Mouse (Mus musculus): ENCODE results near the gene Fgfr2.

Gene Fgfr2

DNA sequence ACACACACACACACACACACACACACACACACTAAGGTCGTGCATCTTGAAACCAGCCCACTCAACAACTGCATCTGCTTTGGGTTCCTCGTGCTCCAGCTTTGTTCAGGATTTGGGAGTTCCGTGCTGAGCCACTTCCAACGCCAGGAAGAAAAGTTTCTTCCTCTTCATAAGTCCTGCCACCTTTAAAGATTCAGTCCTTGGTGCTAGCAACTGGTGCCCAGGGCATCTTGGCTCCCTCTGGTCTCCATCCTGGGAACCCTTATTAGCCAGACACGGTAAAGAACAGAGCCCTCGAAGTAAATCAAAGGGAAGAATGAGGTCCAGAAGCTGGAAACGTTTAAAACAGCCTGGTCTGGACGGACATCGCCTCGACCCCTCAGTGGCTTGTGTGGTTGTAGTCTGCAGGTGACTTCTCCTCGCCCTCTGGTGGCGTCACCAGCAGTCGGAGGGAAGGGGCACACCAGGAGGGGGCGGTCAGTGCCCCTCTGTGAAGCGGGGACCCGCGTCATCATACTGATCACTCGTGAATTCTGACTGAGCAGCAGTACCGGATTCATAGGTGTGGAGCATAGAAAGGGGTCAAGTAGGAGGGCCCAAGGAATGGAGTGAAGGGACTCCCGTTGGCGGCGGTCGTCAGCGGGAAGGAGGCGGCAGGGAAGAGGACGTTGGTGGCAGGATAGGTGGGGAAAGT lies 526.4 kb downstream of the Fgfr2 start:
- no peak for DNase-seq

DNA sequence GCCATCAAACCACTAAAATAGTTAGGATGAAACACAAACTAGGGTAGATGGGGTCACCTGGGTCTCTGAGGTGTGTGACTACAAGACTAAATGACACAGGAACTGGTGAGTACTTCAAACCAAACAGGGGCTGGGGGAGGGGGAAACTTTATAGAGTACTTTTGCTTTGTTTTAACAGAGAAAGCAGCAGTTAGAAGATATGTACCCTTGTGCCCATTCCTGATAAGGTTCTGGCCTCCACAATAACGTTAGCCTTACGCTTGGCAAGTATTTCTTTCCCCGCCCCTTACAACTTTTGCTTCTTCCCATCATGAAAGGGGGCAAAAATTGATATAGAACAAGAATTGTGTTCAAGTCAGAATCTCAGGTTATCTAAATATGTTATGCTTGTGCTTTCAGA lies 527.4 kb downstream of the Fgfr2 start:
- DNase-seq, result no peak

DNA sequence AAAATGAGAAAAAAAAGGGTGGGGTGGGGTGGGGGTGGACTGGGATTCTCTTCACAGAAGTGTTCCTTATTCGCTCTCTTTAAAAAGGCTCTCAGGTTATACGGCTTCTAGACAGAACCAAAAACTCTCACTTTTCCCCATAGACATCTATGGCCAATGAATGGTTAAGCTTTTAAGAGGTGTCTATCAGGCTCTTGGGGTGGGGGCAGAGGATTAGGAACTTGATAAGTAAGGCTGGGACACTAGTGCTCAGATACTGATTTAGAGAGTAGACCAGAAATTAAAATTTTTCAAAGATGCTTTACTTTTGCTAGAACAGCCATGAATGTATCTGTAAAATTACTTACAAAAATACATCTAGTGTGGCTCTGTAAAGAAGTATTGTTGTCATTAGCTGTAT lies 528.8 kb downstream of the Fgfr2 start:
- no peak for DNase-seq

DNA sequence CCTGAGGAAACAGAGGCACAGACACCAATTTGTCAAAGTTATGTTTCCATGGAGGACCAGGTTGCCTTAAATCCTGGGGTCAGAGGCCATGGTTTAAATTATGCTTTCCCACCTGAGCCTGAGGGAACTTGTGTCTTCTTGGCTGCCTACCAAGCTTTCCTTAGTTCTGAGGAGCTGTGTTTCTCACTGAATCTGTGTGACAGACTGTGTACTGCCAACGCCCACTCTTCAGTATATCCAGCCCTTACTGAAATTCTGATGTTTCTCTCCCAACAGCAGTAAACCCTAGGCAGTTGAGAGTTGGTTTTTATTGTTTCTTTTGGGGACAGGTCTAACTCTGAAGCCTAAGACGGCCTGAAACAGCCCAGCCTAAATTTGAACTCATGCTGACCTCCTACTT lies 529.4 kb downstream of the Fgfr2 start:
- DNase-seq, result no peak

DNA sequence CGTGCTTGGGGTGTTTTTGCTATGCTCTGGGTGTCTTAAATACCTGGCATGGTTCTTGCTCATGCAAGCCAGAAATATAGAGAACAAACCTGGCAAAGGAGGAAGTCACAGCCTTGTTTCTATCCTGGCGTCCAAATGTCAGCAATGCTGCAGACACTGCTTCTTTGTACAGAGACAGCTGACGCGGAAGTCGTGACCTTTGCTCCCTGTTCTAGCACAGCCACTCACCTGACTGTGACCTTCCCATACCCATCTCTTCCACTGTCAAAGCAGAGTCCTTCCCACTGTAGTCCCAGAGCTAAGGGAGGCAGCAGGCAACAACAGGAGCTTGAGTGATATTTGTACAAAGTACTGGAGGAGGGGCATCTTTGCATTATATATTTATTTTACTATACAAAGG lies 533.5 kb downstream of the Fgfr2 start:
- DNase-seq, result no peak

DNA sequence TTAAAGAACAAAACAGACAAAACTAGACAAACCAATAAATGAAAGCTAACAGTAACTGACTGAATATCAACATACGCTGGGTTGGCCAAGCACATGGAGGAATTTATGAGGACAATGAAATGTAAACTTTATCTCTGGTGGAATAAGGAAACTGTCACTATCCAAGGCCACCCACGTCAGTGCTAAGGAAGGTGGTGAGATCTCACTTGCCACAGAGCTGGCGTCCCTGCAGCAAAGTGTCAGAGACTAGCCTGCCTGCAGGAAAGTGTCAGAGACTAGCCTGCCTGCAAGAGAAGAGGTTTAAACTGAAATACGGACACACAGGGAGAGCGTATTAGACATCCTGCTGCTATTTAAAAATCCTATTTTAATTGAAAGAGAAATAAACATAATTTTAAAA lies 536.0 kb downstream of the Fgfr2 start:
- no peak for DNase-seq

DNA sequence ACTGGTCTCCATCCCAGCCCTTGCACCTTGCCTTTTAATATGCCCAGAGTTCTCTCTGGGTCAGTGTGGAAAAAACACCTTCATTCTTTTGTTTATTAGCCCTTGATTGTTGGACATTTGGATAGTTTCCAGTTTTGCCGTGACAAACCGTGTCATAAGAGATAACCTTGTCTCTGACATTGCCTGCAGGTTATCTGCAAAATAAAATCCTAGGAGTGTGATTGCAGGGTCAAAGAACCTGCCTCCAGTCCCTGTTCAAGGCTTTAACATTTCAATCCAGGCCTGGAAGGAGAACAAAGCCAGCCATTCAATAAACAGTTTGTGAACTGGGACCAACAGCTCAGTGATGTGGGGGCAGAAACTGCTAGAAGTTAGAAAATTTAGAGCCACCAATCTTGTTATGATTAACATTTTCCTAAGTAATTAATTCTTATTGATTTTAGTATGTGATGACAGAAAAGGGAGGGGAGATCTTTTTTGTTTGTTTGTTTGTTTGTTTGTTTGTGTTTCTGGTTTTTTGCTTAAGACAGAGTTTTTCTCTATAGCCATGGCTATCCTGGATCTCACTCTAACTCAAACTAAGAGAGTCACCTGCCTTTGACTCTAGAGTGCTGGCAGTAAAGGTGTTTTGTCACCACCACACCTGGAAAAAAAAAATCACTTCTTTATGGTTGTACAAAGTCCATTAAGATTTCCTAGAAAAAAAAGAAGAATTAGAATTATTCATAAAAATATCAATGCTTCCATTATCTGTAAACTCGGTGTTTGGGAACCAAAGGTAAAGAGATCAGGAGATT lies 537.3 kb downstream of the Fgfr2 start:
- DNase-seq, result no peak

DNA sequence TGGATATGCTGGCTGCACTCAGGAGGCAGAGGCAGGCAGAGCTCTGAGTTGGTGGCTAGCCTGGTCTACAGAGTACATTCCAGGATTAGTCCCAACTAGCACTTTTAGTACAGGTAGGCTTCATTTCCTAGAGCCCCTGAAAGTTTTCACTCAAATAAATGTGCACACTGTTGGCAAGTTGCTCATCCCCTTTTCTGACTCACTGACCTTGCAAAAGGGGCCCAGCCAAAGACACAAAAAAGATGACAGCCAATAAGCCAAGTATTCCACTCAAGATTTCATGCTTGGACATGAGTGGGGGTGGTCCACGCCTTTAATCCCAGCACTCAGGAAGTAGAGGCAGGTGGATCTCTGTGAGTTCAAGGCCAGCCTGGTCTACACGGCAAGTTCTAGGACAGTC lies 541.7 kb downstream of the Fgfr2 start:
- DNase-seq, result no peak

DNA sequence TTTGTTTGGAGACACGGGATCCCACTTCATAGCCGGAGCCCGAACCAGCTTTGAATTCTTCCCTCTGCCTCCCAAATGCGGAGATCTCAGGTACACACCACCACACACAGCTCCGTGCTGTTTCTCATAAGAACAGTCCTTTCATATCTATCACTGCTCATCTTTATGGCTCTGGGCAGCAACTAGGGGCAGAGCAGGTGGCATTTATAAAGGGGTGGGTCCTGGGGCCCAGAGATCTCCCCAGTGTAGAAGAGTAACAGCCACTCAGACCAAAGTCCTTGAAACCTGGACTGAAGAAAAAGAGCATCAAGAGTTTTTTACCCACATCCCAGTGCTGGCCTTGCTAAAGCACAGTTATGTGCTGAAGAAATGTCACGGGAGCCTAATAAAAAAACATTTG lies 542.6 kb downstream of the Fgfr2 start:
- DNase-seq, result no peak

DNA sequence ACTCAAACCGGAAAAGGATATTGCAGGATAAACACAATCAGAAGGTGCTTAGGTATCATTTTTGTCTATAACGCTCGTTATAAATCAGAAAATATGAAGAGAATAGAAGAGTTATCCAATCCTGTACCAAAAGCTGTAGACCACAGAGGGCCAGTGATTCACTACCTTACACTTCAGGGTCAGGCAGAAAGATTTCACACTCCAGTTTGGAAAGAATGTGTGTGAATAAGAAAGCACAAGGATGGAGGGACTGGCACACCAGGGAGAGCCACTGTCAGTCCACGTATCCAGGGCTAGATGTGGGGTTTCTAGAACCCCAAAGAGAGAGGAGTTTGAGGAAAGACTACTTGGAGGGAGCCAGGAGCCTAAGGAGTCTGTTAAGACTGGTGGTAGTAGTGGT lies 546.3 kb downstream of the Fgfr2 start:
- no peak for DNase-seq

DNA sequence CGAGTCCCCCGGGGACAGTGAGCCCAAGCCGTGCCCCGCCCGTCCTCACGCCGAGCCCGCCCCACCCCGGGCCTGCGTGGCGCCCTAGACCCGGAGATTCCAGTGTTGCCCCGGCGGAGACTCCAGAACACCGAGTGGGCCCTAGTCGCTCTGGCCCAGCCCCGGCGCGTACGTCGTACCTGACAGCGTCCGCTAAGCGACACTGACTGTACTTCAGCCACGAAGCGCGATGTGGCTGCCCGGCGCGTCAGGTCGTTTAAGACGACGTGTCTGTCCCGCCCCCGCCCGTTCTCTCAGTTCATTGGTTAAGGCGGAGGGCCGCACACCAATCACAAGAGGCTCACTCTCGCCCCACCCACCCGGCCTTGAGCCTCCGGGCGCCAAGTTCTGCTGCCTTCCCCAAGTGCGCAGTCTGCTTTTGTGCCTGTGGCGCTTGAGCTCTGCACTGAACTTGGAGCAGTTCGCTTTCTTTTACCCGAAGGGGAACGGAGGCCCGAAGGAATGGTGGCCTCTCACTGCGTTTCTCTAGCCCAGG lies 547.0 kb downstream of the Fgfr2 start, which contains the start of gene Oat:
Oat (minus strand) TSS at position 283 of the 535 bp plus-strand sequence.
- DNase-seq, result peak; percentile 96

DNA sequence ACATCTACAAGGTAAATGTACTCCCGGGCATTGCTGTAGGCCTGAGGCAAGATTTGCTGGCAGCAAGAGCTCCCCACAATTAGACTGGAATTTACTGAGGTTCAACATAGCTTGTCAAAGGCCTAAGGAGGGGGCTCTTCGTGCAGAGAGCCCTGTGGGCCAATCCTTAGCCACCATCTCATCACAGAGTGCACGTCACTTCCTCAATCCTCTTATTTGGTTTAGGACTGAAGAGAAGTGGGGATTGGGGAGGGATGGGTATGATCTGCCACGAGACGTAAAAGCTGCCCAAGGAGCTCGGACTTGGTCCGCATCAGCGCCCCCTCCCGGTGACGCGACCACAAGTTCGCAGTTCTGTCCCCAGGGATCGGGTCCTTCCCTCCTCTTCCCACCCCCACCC lies 547.5 kb downstream of the Fgfr2 start:
- peak; percentile 91 for DNase-seq

DNA sequence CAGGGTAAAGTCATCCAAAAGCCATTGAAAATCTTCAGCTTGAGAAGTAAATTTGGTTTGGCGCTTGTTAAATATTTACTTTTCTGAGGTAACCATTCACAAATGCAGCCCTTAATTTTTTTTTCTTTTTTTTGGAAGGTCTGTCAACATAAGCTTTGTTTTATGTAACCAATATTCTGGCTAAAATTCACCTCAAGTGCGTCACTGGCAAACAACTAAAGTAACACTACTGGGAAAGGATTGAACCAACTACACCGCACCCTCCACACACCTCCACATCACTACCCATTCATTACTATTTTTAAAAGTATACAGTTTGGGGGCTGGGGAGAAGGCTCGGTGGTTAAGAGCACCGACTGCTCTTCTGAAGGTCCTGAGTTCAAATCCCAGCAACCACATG lies 548.5 kb downstream of the Fgfr2 start:
- no peak for DNase-seq

DNA sequence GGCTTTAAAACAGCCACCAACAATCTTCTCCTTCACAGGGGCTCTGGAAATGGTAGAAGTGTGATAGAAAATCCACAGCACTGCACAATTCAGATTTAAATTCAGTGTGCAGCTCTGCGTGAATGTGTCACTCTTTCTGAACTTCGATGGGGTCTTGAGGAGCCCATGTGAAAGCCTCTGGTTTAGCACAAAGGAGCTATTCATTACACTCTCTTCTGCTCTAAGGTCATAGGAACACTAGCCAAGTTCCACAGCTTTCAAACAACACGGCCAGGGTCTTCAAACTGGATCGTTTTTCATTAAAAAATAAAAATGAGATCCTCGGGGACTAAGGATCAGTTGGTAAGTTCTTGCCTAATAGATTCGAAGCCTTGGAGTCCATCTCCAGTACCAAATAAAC lies 549.9 kb downstream of the Fgfr2 start:
- no peak for DNase-seq

DNA sequence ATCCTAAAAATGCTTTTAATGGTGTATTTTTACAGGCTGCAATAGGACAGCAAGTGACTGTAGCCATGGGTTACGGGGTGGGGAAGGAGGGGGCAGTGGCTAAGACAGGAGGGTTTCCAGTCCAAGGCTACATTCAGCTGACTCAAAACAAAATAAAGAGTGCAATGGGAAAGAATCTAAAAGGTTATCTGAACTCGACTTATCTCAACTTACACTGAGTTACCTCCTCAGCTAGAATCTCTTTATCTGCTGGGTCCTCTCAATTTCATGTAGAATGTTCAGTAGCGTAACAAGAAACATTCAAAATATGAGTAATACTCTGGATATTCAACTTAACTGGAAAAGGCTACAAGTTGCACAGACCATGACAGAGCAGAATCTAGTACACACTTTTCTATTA lies 550.4 kb downstream of the Fgfr2 start:
- no peak for DNase-seq

DNA sequence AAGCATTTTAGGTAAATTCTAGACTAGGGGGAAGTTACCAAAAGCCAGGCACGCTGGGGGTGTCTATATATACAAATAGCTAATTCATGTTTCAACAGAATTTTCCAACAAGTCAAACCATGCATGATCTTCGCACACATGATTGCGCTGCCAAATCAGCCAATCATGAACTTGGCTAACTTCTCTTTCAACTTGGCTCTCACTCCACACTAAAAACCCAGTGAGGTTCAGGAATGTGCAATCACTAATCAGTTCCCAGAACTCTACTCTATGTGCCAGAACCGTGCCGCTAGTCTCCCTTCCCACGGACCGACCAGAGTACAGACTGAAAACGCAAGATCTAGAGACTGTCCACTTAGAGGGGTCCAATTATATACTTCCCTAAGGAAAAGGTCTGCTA lies 551.7 kb downstream of the Fgfr2 start:
- DNase-seq, result no peak

DNA sequence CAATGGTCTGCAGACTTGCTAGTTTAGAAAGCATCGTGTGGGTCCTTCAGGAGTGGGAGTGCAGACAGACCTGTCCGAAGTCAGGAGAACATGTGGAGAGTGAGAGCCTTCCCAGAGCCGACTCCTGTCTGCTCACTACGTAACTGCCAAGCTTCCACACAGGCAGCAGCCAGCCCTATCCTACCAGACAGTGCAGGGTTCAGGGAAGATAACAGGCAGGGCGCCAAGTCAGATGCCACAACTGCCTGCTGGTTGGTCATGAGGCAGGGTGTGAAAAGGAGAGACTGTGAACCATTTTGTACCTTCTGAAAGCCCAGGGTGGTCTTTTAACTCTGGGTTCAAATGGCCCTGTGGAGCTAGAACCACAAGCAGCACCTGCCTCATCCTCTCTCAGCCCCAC lies 553.1 kb downstream of the Fgfr2 start:
- no peak for DNase-seq

DNA sequence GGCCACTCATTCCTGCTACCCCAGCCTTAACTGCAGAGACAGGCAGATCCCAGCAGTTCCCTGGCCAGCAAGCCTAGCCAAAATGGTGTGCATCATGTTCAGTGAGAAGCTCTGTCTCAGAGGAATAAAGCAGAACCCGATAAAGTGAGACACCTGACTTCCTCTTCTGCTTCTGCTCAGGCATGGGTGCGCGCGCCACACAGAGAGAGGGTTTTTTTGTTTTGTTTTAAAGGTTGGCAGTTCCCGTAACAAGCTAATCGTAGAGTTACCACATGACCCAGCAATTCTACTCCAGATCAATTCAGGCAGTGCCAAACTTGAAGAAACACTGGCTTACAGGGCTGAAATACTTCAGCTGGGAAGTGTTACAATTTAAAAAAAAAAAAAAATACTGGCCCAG lies 554.3 kb downstream of the Fgfr2 start:
- DNase-seq, result peak; percentile 26

DNA sequence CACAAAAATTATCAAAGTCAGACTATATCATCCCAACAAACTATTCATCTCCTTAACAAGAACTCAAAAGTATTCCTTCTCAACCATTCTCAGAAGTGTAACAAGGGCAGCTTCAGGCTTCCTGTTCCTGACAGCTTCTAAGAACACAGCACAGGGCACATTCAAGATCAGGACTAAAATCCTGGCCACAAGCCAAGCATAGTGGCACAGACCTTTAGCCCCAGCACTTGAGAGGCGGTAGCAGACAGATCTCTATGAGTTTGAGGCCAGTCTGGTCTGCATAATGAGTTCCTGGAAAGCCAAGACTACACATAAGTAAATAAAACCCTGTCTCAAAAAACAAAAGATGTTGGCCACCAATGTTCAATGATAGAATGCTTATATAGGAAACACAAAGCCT lies 557.3 kb downstream of the Fgfr2 start:
- DNase-seq, result no peak

DNA sequence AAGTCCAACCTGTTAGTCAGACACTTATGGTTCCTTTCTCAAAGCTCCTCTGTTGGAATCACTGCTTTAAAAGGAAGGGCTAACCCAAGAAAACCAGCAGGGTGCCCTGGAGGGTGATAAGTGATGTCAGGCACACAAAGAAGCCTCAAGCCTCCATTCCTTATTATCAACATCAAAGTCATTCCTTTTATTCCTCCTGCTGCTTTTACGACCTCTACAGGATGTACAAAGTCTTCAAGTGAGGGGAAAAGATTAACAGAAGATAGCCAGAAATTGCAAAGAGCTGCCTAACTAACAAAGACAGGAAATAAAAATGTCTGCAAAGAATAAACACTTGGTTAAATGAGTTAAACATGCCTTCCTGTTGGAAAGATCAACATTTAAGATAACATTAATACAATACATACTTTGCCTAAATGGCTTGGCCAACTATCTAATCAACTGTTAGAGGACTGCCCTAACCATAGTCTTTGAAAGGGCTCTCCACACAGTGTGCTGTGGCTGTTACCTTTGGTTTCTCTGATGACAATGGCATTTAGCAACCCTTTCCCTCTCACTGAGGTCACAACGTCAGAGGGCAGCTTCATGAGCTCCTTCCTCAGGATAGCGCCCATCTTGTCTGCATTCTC lies 563.9 kb downstream of the Fgfr2 start:
- DNase-seq, result no peak

DNA sequence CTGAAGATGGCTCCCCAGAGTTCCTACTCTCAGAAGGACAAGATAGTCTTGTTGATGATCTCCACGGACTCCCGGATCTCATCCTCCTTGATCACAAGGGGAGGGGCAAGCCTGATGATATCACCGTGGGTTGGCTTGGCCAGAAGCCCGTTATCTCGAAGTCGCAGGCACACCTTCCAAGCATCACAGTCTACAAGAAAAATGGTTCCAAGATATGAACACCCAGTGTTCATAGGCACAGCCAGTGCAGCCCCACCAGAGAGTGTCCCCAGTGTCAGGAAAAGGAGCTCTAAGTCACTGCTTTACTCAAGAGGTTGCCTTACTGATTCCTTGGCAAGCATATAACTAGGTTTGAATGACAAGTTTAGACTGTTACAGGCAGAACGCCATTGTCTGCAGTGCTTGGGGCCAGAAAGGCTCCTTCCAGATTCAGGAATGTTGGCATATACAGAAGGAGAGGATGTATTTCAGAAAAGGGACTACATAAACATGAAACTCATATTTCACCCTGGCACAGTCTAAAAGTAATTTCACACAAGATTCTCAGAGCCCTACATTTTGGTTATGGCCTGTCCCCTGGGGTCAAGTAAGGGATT lies 564.9 kb downstream of the Fgfr2 start:
- DNase-seq, result no peak

DNA sequence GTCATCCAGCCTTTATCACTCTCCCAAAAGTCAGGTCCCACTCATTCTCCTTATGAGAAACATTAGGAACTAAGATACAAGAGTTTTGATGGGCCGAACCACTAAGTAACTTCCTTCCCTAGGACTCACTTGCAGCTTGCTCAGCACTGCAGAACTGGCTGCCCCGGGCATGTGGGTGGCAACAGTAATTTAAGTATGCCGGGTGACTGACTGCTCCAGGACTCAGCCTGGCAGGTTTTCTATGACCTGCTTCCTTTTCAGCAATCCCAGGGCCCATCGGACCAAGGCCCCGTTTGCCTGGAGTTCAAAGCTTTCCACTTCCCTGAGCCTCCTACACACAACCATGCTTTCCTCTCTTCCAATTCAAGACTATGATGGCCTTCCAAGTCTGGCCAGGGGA lies 566.6 kb downstream of the Fgfr2 start:
- DNase-seq, result no peak

DNA sequence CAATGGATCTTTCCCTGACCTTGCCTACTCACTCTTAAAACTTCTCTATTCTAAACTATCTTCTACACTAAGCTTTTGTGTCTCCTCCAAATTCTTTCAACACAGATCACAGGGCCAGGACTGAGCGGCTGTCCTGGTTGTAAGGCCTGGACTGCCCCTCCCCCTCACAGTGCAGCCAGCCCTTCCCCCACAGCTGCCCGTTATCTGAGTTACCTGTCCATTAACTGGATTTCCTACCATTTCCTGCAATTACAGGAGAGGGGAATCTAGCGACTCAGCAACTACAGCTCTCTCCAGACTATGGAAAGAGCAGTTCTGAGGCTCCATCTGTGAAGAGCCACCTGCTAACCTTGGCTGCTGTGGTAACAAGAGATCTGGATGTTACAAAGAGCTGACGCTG lies 567.2 kb downstream of the Fgfr2 start:
- DNase-seq, result no peak

DNA sequence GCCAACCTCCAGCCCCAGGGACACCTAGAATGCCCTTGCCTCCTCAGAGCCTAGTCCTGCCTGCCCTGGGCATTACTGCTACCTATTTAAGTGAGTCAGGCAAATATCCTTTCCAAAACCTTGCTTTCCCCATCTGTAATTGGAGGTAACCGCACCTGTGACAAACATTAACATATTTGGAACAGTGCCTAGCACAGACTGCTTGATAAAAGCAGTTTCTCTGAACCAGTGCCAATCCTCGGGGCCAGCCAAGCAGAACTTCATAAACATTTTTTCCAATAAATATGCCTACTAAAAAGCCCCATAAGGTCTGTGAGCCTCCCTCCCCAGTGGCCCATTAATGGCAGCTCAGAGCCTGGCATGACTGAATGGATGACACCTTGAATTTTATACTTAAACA lies 569.1 kb downstream of the Fgfr2 start:
- no peak for DNase-seq

Measured in layer of hippocampus, adult 9-11 months (tissue).